Mouse (Mus musculus) kidney, embryonic 16.5 days (tissue): Measurements from ENCODE around the gene H13. TPM values are rescaled to one million over a fixed set of nuclear protein-coding genes. Genes with fewer than 3 reads are reported as not detected.

Experiments used
- ATAC-seq: fragments of 200-750 bp; cut with Nextera tagmentation; 2 replicates; pipeline ENCODE4 v1.8.0; 2017; ENCODE audit warnings: moderate TSS enrichment; ENCODE audit not compliant: low FRiP score, low TSS enrichment
- H3K27ac ChIP-seq: fragments of 300-500 bp; sonication (generic); 2 replicates; pipeline ENCODE4 v1.5.1; 2014; ENCODE audit warnings: low read length
- H3K27me3 ChIP-seq: fragments of 300-500 bp; sonication (generic); 2 replicates; pipeline ENCODE4 v1.6.1; 2014; ENCODE audit warnings: low read length, control low read depth, mixed read lengths; ENCODE audit not compliant: insufficient read depth
- H3K36me3 ChIP-seq: fragments of 300-500 bp; sonication (generic); 2 replicates; pipeline ENCODE4 v1.6.1; 2014; ENCODE audit warnings: low read length, control low read depth, mixed read lengths; ENCODE audit not compliant: insufficient read depth
- H3K4me1 ChIP-seq: fragments of 300-500 bp; sonication (generic); 2 replicates; pipeline ENCODE4 v1.6.1; 2014; ENCODE audit warnings: low read length, control low read depth, mixed read lengths; ENCODE audit not compliant: insufficient read depth
- H3K4me2 ChIP-seq: fragments of 300-500 bp; sonication (generic); replicated peaks from 2 replicates; pipeline ENCODE4 v1.6.1; 2014; ENCODE audit warnings: low read depth, low read length
- H3K4me3 ChIP-seq: fragments of 300-500 bp; sonication (generic); 2 replicates; pipeline ENCODE4 v1.5.1; 2014; ENCODE audit warnings: mild to moderate bottlenecking, low read length
- H3K9ac ChIP-seq: fragments of 300-500 bp; sonication (generic); replicated peaks from 2 replicates; pipeline ENCODE4 v1.6.1; 2014; ENCODE audit warnings: low read length
- H3K9me3 ChIP-seq: fragments of 300-500 bp; sonication (generic); 2 replicates; pipeline ENCODE4 v1.6.1; 2016; ENCODE audit warnings: low read length, control low read depth
- WGBS: fragments of 180-500 bp; shearing (Covaris S2); extraction: QIAGEN DNeasy Blood & Tissue Kit; methylation state at CpG from one replicate; pipeline ENCODE4 v1.1.7; 2014; 5-methylcytosine and 5-hydroxymethylcytosine counted together
- polyA plus RNA-seq: library from polyadenylated mRNA; unstranded; fragments of >200 nt; fragmentation: Nextera tagmentation; extraction: Ambion mirVana; gene quantifications from 2 replicates; pipeline ENCODE4 v1.2.1, GENCODE M21; 2015

Gene H13
- polyA plus RNA-seq, 1 experiment from 2014 or later, result 158 TPM

DNA sequence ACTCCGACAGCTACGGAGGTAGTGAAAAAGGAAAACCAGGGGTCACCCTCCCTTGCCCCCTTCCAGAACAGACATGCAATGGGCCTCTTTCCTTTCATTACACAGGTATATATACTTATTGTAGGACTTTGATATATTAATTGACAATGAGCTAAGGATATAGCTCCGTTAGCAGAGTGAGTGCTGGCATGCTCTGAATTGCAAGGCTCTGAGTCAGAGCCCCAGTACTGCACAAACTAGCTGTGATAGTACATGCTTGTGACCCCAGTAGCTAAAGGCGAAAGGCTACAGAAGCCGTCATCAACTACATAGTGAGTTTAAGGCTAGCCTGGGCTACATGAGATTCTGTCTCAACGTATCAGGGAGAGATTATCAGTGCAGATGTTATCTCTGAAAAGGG lies 39.4 kb upstream of the H13 start:
- peak overlapping the region; percentile 74 for H3K4me2 ChIP-seq
- no peak for ATAC-seq
- no peak overlapping the region for H3K27ac ChIP-seq
- no peaks in the 10 kb centered on the region for H3K9me3 ChIP-seq
- no peak overlapping the region for H3K9ac ChIP-seq
- H3K4me1 ChIP-seq, result peaks cover 69% of the 10 kb centered on the region
- H3K27me3 ChIP-seq, result peaks cover 5% of the 10 kb centered on the region; the same call in 1 of the 2 replicates
- H3K36me3 ChIP-seq, result peaks cover 21% of the 10 kb centered on the region
- no peak overlapping the region; the same call in 1 of the 2 replicates for H3K4me3 ChIP-seq
- 82% methylated on average over 6 of the region's 6 CpGs for WGBS

DNA sequence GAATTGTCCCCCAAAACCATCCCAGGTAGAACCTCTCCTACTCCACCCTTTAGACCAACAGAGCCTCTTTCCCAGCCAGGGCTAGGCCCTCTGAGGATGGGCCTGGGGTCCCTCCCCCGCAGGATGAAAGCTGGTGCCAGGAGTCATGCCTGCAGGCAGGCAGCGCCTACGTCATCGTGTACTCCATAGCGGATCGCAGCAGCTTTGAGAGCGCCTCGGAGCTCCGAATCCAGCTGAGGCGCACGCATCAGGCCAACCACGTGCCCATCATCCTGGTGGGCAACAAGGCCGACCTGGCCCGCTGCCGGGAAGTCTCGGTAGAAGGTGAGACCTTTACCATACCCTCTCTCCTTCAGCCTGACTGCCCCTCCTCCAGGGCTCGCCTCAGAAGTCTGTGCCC lies 35.9 kb upstream of the H13 start:
- peaks cover 21% of the 10 kb centered on the region for H3K36me3 ChIP-seq
- no peak overlapping the region for H3K4me2 ChIP-seq
- peak overlapping the region; percentile 76 for H3K27ac ChIP-seq
- ATAC-seq, result no peak
- H3K4me1 ChIP-seq, result peaks cover 86% of the 10 kb centered on the region
- H3K27me3 ChIP-seq, result peaks cover under 1% of the 10 kb centered on the region; the same call in 1 of the 2 replicates
- H3K9me3 ChIP-seq, result no peaks in the 10 kb centered on the region
- peak overlapping the region; percentile 6; the same call in 1 of the 2 replicates for H3K4me3 ChIP-seq
- 43% methylated on average over 17 of the region's 17 CpGs for WGBS
- peak overlapping the region; percentile 53 for H3K9ac ChIP-seq

- H3K4me2 ChIP-seq, result no peak overlapping the region
- H3K27ac ChIP-seq, result peak overlapping the region; percentile 99
- no peaks in the 10 kb centered on the region for H3K27me3 ChIP-seq
- no peak for ATAC-seq
- no peak overlapping the region for H3K9ac ChIP-seq
- peaks cover 85% of the 10 kb centered on the region for H3K4me1 ChIP-seq
- H3K9me3 ChIP-seq, result no peaks in the 10 kb centered on the region
- H3K4me3 ChIP-seq, result no peak overlapping the region
- H3K36me3 ChIP-seq, result peaks cover 21% of the 10 kb centered on the region
- 85% methylated on average over 29 of the region's 29 CpGs for WGBS
These were observed 35.0 kb upstream of the H13 start for GRCm38 (mm10) chr2:152634311-152634710.

GRCm38 (mm10) chr2:152636246-152637005 lies 32.8 kb upstream of the H13 start:
- no peaks in the 10 kb centered on the region for H3K9me3 ChIP-seq
- peaks cover 81% of the 10 kb centered on the region for H3K4me1 ChIP-seq
- H3K27ac ChIP-seq, result peak overlapping the region; percentile 99
- H3K4me2 ChIP-seq, result peak overlapping the region; percentile 35
- ATAC-seq, result peak; percentile 78
- WGBS, result 22% methylated on average over 23 of the region's 23 CpGs
- peak overlapping the region; percentile 13; the same call in 1 of the 2 replicates for H3K4me3 ChIP-seq
- no peaks in the 10 kb centered on the region for H3K27me3 ChIP-seq
- H3K9ac ChIP-seq, result peak overlapping the region; percentile 50
- peaks cover 9% of the 10 kb centered on the region; the same call in 1 of the 2 replicates for H3K36me3 ChIP-seq

- no peak for ATAC-seq
- Histone ChIP-seq H3K4me2 (no peak overlapping the region; the same call in 1 of the 2 replicates), H3K27ac (peak overlapping the region; percentile 99), H3K9me3 (no peaks in the 10 kb centered on the region), H3K4me1 (peaks cover 75% of the 10 kb centered on the region), H3K27me3 (no peaks in the 10 kb centered on the region), H3K4me3 (no peak overlapping the region), H3K36me3 (peaks cover 5% of the 10 kb centered on the region; the same call in 1 of the 2 replicates), H3K9ac (peak overlapping the region; percentile 50; the same call in 1 of the 2 replicates)
- 29% methylated on average over 6 of the region's 6 CpGs for WGBS
These were observed 32.3 kb upstream of the H13 start for GRCm38 (mm10) chr2:152637006-152637322.

GRCm38 (mm10) chr2:152637381-152637780 lies 31.9 kb upstream of the H13 start:
- ATAC-seq, result no peak
- 32% methylated on average over 4 of the region's 4 CpGs for WGBS

DNA sequence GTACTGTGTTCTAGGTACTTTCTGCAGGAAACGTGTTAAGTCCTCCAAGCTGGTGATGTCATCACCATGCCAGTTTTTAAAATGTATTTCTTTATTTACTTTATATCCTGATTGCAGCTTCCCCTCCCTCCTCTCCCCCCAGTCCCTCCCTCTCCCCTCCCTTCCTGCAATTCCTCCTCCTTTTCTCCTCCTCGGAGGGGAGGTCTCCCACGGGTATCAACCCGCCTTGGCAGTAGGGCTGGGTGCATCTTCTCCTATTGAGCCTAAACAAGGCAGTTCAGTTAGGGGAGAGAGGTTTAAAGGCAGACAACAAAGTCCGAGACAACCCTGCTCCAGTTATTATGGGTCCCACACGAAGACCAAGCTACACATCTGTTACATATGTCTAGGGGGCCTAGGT lies 30.4 kb upstream of the H13 start:
- Histone ChIP-seq H3K4me2 (no peak overlapping the region), H3K36me3 (peaks cover under 1% of the 10 kb centered on the region; the same call in 1 of the 2 replicates), H3K4me3 (no peak overlapping the region), H3K27ac (peak overlapping the region; percentile 99), H3K4me1 (peaks cover 56% of the 10 kb centered on the region), H3K9me3 (no peaks in the 10 kb centered on the region), H3K9ac (no peak overlapping the region), H3K27me3 (no peaks in the 10 kb centered on the region)
- 38% methylated on average over 6 of the region's 6 CpGs for WGBS
- no peak for ATAC-seq

More at GRCm38 (mm10) chr2:152637381-152637780, 31.9 kb upstream of the H13 start:
- H3K4me3 ChIP-seq, result no peak overlapping the region
- H3K9me3 ChIP-seq, result no peaks in the 10 kb centered on the region
- H3K27me3 ChIP-seq, result no peaks in the 10 kb centered on the region
- no peak overlapping the region for H3K4me2 ChIP-seq
- 0 out of 2 replicates have a peak overlapping the region, but pooled peaks have one; percentile 50 for H3K9ac ChIP-seq
- peak overlapping the region; percentile 99 for H3K27ac ChIP-seq
- peaks cover 5% of the 10 kb centered on the region; the same call in 1 of the 2 replicates for H3K36me3 ChIP-seq
- H3K4me1 ChIP-seq, result peaks cover 71% of the 10 kb centered on the region

GRCm38 (mm10) chr2:152639406-152640113 lies 29.7 kb upstream of the H13 start:
- H3K4me2 ChIP-seq, result 0 out of 2 replicates have a peak overlapping the region, but pooled peaks have one; percentile 3
- H3K27ac ChIP-seq, result peak overlapping the region; percentile 99
- H3K4me1 ChIP-seq, result peaks cover 51% of the 10 kb centered on the region
- no peak overlapping the region for H3K4me3 ChIP-seq
- H3K9me3 ChIP-seq, result no peaks in the 10 kb centered on the region
- ATAC-seq, result peak; percentile 81
- WGBS, result 6% methylated on average over 11 of the region's 11 CpGs
- peak overlapping the region; percentile 54; the same call in 1 of the 2 replicates for H3K9ac ChIP-seq
- H3K27me3 ChIP-seq, result no peaks in the 10 kb centered on the region
- H3K36me3 ChIP-seq, result no peaks in the 10 kb centered on the region

DNA sequence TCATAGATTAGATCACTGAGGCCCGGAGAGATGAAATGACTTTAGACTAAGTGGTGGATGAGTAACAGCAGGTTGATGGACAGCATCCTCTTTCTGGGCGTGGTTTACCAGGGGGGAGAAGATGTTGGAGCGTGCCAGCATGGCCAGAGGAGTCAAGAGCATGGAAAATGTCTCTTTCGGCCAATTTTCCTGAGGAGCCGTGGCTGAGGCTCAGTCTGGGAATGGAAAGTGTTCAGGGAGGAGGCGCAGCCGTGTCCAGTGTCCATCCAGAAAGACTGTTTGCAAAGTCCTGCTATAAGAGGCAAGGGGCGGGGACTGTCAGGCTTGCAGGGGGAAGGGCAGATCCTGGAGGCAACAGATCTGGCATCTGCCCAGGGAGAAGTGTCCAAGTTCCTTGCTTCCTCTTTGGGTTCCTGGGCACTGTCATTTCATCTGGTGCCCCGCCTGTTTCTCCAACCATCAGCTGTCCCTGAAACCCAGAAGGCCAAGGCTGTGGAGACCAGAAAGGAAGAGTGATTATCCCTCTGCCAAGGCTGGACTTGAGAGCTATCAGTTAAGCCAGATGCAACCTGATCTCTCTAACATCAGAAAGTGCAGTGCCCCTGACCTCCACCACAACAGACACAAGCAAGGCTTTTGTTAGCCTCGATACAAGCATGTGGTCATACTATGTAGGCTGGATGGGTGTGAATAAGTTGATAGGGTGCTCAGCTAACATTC lies 16.2 kb upstream of the H13 start:
- ATAC-seq, result no peak

More for the DNA sequence above, 16.2 kb upstream of the H13 start:
- Histone ChIP-seq H3K4me1 (peaks cover 14% of the 10 kb centered on the region), H3K36me3 (no peaks in the 10 kb centered on the region), H3K4me3 (no peak overlapping the region), H3K9me3 (no peaks in the 10 kb centered on the region), H3K27me3 (no peaks in the 10 kb centered on the region), H3K4me2 (no peak overlapping the region), H3K27ac (no peak overlapping the region), H3K9ac (no peak overlapping the region)
- WGBS, result 56% methylated on average over 10 of the region's 10 CpGs
